Mouse (Mus musculus): ENCODE measurements around the gene Ntng2. TPM values are rescaled to one million over a fixed set of nuclear protein-coding genes. Genes with fewer than 3 reads are reported as not detected.

Ntng2 gene
- polyA plus RNA-seq, 1 experiment from 2014 or later = 4.1 TPM

DNA sequence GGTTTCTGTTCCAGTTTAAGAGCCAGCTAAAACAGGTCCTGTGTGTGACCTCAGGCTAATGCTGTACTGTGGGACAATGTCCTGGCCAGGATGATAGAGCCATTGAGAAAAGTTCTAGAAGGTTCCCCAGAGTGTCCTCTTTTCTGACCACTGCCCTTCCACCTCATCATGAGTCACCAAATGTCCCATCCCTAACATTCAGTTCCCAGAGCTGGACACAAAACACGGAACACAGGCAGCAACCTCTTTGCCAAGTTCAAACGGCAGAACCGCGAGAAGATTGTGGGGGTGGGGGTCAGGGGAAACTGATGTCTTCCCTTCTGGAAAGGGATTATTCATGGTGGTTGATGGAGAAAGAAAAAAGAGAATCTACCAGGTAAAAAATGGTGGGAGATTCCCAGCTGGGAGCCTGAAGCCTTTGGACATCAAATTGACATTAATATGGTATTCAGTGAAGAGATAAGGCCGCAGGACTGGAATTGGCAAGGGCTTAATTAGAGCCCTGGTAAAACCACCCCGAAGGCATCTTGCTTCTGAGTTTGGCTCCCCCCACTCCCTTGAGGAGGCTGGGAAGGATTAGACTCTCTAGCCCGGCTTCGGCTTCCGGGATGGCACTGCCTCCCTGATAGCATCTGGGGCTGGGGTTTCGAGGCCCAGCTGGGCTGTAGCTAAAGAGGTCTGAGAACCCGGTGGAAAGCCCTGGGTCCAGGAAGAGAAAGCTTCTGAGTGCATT lies 51.4 kb downstream of the Ntng2 start:
- H3K27ac ChIP-seq = no peak overlapping the region
- H3K9me3 ChIP-seq (replicated peaks) = no peaks in the 10 kb centered on the region
- peaks cover 41% of the 10 kb centered on the region for H3K27me3 ChIP-seq
- no peaks in the 10 kb centered on the region for H3K36me3 ChIP-seq
- H3K4me3 ChIP-seq (replicated peaks) = no peak overlapping the region
- 60% methylated on average over 11 of the region's 11 CpGs for WGBS
- no peak overlapping the region for H3K4me2 ChIP-seq
- no peak for ATAC-seq (replicated peaks; ENCODE audit: low FRiP score)
- no peaks in the 10 kb centered on the region for H3K4me1 ChIP-seq
- H3K9ac ChIP-seq = no peak overlapping the region

DNA sequence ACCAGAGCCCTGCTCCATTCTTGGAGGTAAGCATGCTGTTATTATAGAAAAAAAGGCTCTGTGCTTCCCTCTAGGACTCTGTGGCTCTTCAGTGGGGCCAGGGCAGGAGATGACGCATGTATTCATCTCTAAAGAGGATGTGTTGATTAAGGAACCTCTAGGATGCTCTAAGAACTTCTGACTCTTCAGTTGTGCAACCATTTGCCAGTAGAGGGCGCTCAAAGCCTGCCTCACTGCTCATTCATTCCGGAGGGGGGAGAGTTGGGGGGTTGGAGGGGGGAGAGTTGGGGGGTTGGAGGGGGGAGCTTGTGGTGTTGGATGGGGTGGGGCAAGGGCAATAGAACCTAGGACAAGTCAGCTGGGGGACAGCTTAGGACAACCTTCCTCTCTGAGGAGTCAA lies 52.9 kb downstream of the Ntng2 start:
- ATAC-seq (replicated peaks; ENCODE audit: low FRiP score) = no peak
- no peak overlapping the region for H3K27ac ChIP-seq
- H3K9ac ChIP-seq = no peak overlapping the region
- peaks cover 7% of the 10 kb centered on the region for H3K4me1 ChIP-seq
- under 1% methylated on average over 3 of the region's 3 CpGs for WGBS
- peaks cover 56% of the 10 kb centered on the region for H3K27me3 ChIP-seq
- H3K4me3 ChIP-seq (replicated peaks) = no peak overlapping the region
- no peaks in the 10 kb centered on the region for H3K9me3 ChIP-seq (replicated peaks)
- H3K4me2 ChIP-seq = no peak overlapping the region
- H3K36me3 ChIP-seq = no peaks in the 10 kb centered on the region

DNA sequence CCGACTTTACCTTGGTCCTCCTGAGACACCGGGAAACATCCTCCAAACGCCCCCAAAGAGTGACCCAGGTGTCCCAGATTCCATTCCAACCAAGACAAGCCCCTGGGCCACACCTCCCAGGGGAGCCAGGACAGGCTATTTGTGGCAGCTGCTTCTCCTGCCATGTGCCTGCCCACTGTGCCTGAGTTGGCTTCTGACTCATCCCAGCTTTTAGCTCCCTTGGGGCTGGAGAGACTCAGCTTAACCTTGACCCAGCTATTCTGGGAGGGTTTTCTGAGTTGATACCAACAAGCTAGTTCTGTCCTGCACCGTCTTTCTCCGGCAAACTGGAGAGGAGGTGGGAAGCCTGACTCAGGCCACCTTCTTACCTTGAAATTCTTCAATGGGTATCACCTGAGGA lies 54.4 kb downstream of the Ntng2 start:
- ATAC-seq (replicated peaks; ENCODE audit: low FRiP score) = no peak
- Histone ChIP-seq H3K27me3 (peaks cover 64% of the 10 kb centered on the region), H3K27ac (no peak overlapping the region), H3K4me1 (peaks cover 13% of the 10 kb centered on the region), H3K4me2 (no peak overlapping the region), H3K36me3 (no peaks in the 10 kb centered on the region), H3K9ac (no peak overlapping the region), H3K9me3 (replicated peaks) (no peaks in the 10 kb centered on the region), H3K4me3 (replicated peaks) (no peak overlapping the region)
- WGBS = 79% methylated on average over 5 of the region's 5 CpGs

DNA sequence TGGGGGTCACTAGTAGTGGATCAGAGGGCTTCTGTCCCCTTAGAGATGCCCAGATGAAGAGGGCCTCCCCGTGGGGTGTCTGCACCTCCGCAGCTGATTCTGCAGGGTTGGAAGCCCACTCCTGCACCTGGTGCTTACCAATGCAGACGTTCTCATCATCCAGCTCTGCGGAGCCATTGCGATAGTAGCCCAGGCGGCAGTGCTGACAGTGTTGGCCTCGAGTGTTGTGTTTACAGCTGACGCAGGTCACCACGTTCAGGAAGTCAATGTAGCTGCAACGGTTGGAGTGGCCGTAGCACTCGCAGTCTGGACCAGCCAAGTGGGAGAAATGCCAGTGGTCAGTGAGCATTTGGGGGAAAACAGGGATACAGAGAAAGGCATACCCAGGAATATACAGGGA lies 56.0 kb downstream of the Ntng2 start:
- no peaks in the 10 kb centered on the region for H3K36me3 ChIP-seq
- H3K9ac ChIP-seq = no peak overlapping the region
- H3K4me2 ChIP-seq = no peak overlapping the region
- 66% methylated on average over 12 of the region's 12 CpGs for WGBS
- H3K27ac ChIP-seq = no peak overlapping the region
- peaks cover 65% of the 10 kb centered on the region for H3K27me3 ChIP-seq
- peaks cover 18% of the 10 kb centered on the region for H3K4me1 ChIP-seq
- no peaks in the 10 kb centered on the region for H3K9me3 ChIP-seq (replicated peaks)
- no peak for ATAC-seq (replicated peaks; ENCODE audit: low FRiP score)
- no peak overlapping the region for H3K4me3 ChIP-seq (replicated peaks)

DNA sequence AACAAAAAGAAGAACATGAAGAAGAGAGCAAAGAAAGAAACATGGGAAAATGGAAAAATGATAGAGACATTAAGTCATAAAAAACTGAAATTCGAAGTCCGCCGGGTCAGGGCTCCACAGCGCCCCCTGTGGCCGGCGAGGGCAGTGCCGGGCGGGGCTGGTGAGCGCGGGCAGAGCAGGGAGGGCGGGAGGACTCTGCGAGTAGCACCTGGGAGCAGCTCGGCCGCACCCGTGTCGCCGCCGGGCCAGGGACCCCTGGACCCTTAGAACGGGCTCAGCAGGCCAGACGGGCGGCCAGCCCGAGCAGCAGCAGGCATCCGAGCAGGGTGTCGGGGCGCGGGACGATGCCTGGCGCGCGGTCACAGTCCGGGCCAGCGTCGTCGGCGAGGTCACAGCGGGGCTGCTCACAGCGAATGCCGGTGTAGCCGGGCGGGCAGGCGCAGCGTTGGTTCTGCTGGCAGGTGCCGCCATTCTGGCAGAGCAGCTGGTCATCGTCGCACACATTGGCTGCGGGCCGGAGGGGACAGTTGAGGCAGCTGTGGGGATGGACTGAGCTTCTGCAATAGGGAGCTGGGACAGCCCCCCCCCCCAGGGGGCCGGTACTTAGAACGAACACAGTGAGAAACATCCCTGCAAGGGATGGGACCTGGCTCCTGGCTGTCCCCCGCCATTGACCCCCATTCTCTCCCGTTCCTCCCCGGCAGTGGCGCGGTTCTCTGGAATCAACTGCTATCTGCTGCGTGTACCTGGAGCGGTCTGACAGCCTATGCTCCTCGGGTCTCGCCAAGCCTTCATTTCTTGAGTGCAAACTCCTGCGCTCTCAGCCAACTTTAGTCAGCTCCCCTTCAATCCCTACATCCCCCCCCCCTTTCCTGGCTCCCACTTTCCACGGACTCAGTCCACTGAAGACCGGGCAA lies 58.0 kb downstream of the Ntng2 start:
- Histone ChIP-seq H3K4me3 (replicated peaks) (peak overlapping the region; percentile 52), H3K9ac (peak overlapping the region; percentile 42), H3K4me1 (peaks cover 27% of the 10 kb centered on the region), H3K9me3 (replicated peaks) (no peaks in the 10 kb centered on the region), H3K27ac (no peak overlapping the region), H3K4me2 (peak overlapping the region; percentile 99), H3K36me3 (no peaks in the 10 kb centered on the region), H3K27me3 (peaks cover 59% of the 10 kb centered on the region)
- 1% methylated on average over 60 of the region's 61 CpGs for WGBS
- ATAC-seq (replicated peaks; ENCODE audit: low FRiP score) = peak; percentile 50; the same call in 1 of the 2 replicates

DNA sequence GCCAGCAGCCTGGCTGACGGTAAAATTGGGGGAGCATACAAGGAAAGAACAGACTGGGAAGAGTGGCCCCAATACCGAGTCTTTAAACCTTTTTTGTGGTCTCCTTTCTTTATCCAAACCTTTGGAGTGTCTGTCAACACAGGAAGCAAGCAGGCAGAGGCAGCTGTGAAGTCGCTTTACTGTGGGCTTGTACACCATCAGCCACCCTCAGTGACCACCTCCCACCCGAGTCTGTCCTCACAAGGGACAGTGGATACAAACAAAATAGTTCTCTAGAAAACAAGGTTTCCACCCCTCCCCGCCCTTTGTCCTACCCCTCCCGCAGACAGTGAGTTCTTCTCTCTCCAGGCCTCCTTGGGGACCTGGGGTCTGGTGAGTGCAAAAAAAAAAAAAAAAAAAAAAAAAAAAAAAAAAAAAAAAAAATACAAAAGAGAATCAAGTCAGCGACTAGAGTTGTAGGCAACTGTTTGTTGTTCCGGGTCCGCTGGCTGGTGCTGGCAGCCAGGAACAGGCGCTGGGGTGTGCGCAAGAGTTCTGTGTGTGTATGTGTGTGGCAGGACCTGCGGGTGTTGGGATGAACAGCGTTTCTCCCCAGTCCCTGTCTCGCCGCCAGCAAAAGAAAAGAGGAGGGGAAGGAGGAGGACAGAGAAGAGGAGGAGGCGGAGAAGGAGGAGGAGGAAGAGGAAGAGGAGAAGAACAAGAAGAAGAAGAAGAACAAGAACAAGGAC lies 58.8 kb downstream of the Ntng2 start:
- no peak overlapping the region for H3K27ac ChIP-seq
- H3K36me3 ChIP-seq = no peaks in the 10 kb centered on the region
- H3K27me3 ChIP-seq = peaks cover 58% of the 10 kb centered on the region
- H3K9ac ChIP-seq = no peak overlapping the region
- H3K4me3 ChIP-seq (replicated peaks) = peak overlapping the region; percentile 52
- H3K4me1 ChIP-seq = peaks cover 27% of the 10 kb centered on the region
- no peaks in the 10 kb centered on the region for H3K9me3 ChIP-seq (replicated peaks)
- WGBS = 23% methylated on average over 16 of the region's 16 CpGs
- ATAC-seq (replicated peaks; ENCODE audit: low FRiP score) = no peak
- peak overlapping the region; percentile 99 for H3K4me2 ChIP-seq

DNA sequence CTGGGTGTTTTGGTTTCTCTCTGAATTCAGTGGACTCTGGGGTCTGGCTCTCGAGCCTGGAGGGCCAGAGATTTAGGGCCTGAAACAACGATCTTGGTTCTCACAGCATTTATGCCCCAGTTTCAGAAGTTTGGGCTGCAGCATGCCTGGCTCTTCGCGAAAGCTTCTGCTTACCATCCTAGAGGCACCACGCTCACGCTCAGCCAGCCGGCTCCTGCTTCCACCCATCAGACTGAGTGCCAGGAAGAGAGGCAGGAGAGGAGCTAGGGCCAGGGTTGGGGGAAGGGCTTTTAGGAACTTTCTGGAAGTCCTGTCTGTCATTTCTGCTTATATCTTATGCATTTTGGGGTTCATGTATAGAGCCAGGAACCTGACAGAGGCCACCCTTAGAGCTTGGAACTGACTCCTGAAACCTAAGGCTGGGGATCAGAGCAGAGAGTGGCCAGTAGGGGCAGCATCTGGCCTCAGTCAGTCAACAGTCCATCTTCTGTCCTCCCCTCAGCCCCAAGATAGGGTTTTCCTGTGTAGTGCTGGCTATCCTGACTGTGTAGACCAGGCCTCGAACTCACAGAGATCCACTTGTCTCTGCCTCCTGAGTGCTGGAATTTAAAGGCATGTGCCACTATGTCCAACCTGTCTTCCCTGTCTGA lies 60.1 kb downstream of the Ntng2 start:
- no peaks in the 10 kb centered on the region for H3K36me3 ChIP-seq
- H3K4me3 ChIP-seq (replicated peaks) = no peak overlapping the region
- ATAC-seq (replicated peaks; ENCODE audit: low FRiP score) = no peak
- H3K27ac ChIP-seq = no peak overlapping the region
- peaks cover 27% of the 10 kb centered on the region for H3K4me1 ChIP-seq
- WGBS = 76% methylated on average over 8 of the region's 8 CpGs
- H3K9ac ChIP-seq = no peak overlapping the region
- no peak overlapping the region for H3K4me2 ChIP-seq
- H3K27me3 ChIP-seq = peaks cover 47% of the 10 kb centered on the region
- no peaks in the 10 kb centered on the region for H3K9me3 ChIP-seq (replicated peaks)

DNA sequence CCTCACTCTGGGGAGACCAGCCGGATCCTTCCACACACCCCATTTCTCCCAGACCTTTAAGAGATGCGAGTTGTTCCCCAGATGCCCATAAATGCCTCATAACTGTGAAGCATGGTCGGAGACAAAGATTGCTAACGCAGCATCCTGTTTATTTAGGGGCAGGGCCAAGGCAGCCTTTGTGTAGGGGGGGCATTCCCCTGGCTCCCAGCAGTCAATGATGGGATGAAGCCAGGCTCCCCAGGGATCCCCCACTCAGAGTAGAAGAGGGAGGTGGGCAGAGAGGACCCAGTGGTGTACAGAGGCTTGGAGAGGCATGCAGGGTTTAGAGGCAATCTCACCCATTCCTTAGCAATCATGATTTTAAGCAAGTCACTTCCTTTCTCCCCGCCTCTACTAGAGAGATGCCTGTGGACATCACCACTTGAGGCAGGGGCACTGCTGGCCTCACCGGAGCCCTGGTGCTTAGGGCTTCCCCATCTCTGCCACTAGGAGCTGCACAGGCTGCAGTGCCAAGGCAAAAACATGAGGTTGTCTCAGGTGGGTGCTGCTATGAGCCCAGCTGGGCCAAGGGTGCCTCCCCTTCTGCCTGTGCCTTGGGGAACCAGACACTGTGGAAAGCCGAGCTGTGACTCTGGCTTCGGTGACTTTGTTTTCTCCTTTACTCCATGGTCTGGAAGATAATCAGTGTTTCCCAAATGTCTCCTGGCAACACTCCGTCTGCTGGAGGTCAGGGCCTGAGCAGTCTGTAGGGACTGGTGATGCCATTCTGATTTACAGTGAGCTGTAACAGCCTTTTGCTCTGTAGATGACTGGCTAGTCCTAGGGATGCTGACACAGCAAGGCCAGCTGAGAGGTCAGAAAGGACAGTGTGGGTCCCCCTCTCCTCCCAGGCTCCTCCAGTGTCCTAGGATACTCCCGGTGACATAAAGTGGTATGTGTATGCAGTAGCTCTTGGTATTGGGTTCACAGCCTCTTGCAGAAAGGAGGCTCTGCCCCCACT lies 61.3 kb downstream of the Ntng2 start:
- no peaks in the 10 kb centered on the region for H3K9me3 ChIP-seq (replicated peaks)
- H3K9ac ChIP-seq = no peak overlapping the region
- H3K36me3 ChIP-seq = no peaks in the 10 kb centered on the region
- H3K27ac ChIP-seq = no peak overlapping the region
- no peak overlapping the region for H3K4me3 ChIP-seq (replicated peaks)
- H3K4me2 ChIP-seq = no peak overlapping the region
- peaks cover 36% of the 10 kb centered on the region for H3K27me3 ChIP-seq
- WGBS = 49% methylated on average over 10 of the region's 10 CpGs
- H3K4me1 ChIP-seq = peaks cover 27% of the 10 kb centered on the region
- no peak for ATAC-seq (replicated peaks; ENCODE audit: low FRiP score)

DNA sequence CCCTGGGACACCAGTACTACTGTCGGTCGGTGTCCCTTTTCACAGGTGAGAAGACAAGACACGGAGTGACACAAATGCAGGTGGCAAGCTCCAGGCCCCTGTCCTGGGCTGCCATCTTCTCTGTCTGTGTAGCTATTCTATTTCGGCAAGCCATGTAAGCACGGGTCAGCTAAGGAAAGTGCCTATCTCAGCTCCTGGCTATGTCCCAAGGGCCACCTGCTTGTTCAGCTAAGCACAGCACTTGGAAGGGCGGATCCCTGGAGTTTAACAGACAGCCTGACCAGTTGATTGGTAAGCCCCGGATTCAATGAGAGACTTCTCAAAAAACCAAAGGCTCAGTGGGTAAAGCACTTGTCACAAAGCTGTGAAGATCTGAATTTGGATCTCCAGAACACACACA lies 62.4 kb downstream of the Ntng2 start:
- WGBS = 83% methylated on average over 7 of the region's 7 CpGs
- H3K27me3 ChIP-seq = peaks cover 25% of the 10 kb centered on the region
- H3K36me3 ChIP-seq = no peaks in the 10 kb centered on the region
- H3K4me1 ChIP-seq = peaks cover 25% of the 10 kb centered on the region
- no peak overlapping the region for H3K4me3 ChIP-seq (replicated peaks)
- no peak overlapping the region for H3K9ac ChIP-seq
- H3K4me2 ChIP-seq = no peak overlapping the region
- H3K9me3 ChIP-seq (replicated peaks) = no peaks in the 10 kb centered on the region
- ATAC-seq (replicated peaks; ENCODE audit: low FRiP score) = no peak
- no peak overlapping the region for H3K27ac ChIP-seq

DNA sequence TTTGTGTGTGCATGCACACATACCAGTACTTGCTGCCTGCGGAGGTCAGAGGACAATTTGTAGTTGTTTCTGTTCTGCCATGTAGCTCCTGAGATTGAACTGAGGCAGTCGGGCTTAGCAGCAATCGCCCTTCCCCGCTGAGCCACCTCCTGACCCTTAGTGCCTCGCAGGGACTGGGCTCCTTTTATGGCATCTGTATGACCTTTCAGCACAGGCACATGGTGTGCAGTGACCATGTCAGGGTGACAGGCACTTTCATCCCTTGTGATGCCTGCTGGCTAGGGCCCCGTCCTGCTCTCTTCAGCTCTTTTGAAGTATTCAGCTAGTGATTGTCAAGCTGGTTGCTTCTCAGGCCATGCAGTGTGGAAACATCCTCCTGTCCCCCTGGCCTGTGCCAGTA lies 66.6 kb downstream of the Ntng2 start:
- H3K36me3 ChIP-seq = peaks cover 7% of the 10 kb centered on the region
- WGBS = 39% methylated on average over 6 of the region's 6 CpGs
- no peak for ATAC-seq (replicated peaks; ENCODE audit: low FRiP score)
- no peaks in the 10 kb centered on the region for H3K9me3 ChIP-seq (replicated peaks)
- H3K4me2 ChIP-seq = no peak overlapping the region
- H3K9ac ChIP-seq = no peak overlapping the region
- no peak overlapping the region for H3K4me3 ChIP-seq (replicated peaks)
- H3K27me3 ChIP-seq = 0 out of 2 replicates have a peak, but pooled peaks cover 3% of the 10 kb centered on the region
- no peak overlapping the region for H3K27ac ChIP-seq
- H3K4me1 ChIP-seq = peaks cover 6% of the 10 kb centered on the region; the same call in 1 of the 2 replicates
